Mouse (Mus musculus): ENCODE data around the gene Atl3. TPM values are rescaled to one million over a fixed set of nuclear protein-coding genes. Genes with fewer than 3 reads are reported as not detected.

The Atl3 gene
- polyA plus RNA-seq, 1 experiment from 2014 or later, result 7.6 TPM

DNA sequence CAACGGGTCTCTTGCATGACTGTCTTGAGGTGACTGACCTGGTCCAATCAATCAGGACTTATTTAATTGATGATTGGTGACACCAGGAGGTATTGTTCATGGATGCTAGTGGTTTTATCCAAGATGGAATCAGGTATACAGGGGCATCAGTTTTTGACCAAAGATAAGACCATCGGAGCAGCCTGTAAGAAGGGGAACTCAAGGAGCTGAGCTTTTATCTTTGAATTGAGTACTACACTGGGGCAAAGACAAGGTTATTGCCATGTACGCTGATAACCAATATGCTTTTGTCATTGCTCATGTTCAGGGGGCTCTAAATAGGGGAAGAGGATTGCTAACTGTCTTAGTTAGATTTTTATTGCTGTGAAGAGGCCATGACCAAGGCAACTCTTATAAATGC, 55.1 kb downstream of the Atl3 start:
- H3K4me3 ChIP-seq, result no peak overlapping the region
- H3K36me3 ChIP-seq, result no peaks in the 10 kb centered on the region
- H3K27me3 ChIP-seq, result no peaks in the 10 kb centered on the region
- no peak overlapping the region for H3K27ac ChIP-seq (replicated peaks)
- 91% methylated on average over 3 of the region's 3 CpGs for WGBS
- H3K4me1 ChIP-seq, result no peaks in the 10 kb centered on the region
- H3K9ac ChIP-seq (replicated peaks), result no peak overlapping the region
- ATAC-seq (ENCODE audit: low FRiP score, low read depth), result no peak
- no peaks in the 10 kb centered on the region for H3K9me3 ChIP-seq
- no peak overlapping the region for H3K4me2 ChIP-seq (replicated peaks)

- ATAC-seq (ENCODE audit: low FRiP score, low read depth), result no peak
- H3K27ac ChIP-seq (replicated peaks), result no peak overlapping the region
- 71% methylated on average over 4 of the region's 4 CpGs for WGBS
Observed at GRCm38 (mm10) chr19:7551550-7552300, 57.9 kb downstream of the Atl3 start.

DNA sequence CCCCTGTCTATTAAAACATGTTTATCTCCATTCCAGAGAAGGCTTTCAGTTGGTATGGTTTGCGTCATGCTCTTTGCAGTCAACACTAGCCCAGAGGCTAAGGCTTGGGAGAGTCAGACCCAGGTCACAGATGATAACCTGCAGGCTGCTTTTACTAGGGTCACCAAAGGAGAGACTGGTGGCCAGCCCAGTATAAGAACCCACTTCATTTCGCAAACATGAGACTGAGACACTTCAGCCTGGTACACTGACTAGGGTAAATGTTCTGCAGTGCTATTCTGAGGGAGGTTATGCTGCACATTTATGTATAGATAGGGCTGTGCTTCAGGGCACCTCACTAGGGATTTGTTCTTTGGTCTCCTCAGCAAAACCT, 58.4 kb downstream of the Atl3 start:
- Histone ChIP-seq H3K36me3 (no peaks in the 10 kb centered on the region), H3K9me3 (no peaks in the 10 kb centered on the region), H3K4me2 (replicated peaks) (no peak overlapping the region), H3K27ac (replicated peaks) (no peak overlapping the region), H3K27me3 (peaks cover 4% of the 10 kb centered on the region; the same call in 1 of the 2 replicates), H3K4me1 (peaks cover 3% of the 10 kb centered on the region), H3K4me3 (no peak overlapping the region), H3K9ac (replicated peaks) (no peak overlapping the region)
- ATAC-seq (ENCODE audit: low FRiP score, low read depth), result no peak
- 85% methylated on average over 2 of the region's 2 CpGs for WGBS

More at GRCm38 (mm10) chr19:7551550-7552300, 57.9 kb downstream of the Atl3 start:
- Histone ChIP-seq H3K27me3 (0 out of 2 replicates have a peak, but pooled peaks cover 2% of the 10 kb centered on the region), H3K9ac (replicated peaks) (no peak overlapping the region), H3K4me1 (no peaks in the 10 kb centered on the region), H3K4me2 (replicated peaks) (no peak overlapping the region), H3K4me3 (no peak overlapping the region), H3K36me3 (no peaks in the 10 kb centered on the region), H3K9me3 (no peaks in the 10 kb centered on the region)

DNA sequence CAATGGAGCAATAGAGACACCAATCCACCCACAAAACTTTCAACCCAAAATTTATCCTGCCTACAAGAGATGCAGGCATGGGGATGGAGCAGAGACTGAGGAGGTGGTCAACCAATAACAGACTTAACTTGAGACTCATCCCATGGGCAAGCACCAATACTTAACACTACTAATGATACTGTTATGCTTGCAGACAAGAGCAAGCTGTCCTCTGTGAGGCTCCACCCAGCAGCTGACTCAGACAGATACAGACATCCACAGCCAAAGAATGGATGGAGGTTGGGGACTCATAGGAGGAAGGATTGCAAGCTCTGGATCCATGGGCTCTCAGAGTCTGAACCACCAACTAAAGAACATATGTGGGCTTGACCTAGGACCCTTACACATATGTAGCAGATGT, 59.6 kb downstream of the Atl3 start:
- Histone ChIP-seq H3K4me1 (peaks cover 12% of the 10 kb centered on the region), H3K9me3 (no peaks in the 10 kb centered on the region), H3K36me3 (no peaks in the 10 kb centered on the region), H3K4me3 (no peak overlapping the region), H3K4me2 (replicated peaks) (no peak overlapping the region), H3K27me3 (peaks cover 16% of the 10 kb centered on the region), H3K9ac (replicated peaks) (no peak overlapping the region), H3K27ac (replicated peaks) (no peak overlapping the region)
- ATAC-seq (ENCODE audit: low FRiP score, low read depth), result no peak

DNA sequence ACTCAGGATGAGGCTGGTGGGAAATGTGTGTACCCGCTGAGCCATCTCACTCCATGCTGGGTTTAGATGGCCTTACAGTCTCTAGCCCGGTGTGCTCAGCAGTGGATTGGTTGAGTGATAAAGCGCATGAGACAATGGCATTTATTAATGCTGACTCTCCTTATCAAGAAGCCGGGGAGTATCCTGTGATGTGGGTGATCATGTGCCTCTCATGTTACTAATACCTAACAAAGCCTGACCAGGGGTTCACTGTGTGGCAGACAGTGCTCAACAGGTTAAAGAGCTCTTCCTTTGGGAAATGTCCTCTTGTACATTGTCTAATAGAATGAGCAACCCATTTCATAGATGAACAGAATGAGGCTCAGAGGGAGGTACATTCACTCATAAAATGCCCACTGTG, 61.0 kb downstream of the Atl3 start:
- peaks cover 25% of the 10 kb centered on the region for H3K27me3 ChIP-seq
- H3K4me2 ChIP-seq (replicated peaks), result no peak overlapping the region
- WGBS, result 73% methylated on average over 4 of the region's 4 CpGs
- H3K9me3 ChIP-seq, result no peaks in the 10 kb centered on the region
- no peak overlapping the region for H3K27ac ChIP-seq (replicated peaks)
- no peaks in the 10 kb centered on the region for H3K36me3 ChIP-seq
- peaks cover 12% of the 10 kb centered on the region for H3K4me1 ChIP-seq
- ATAC-seq (ENCODE audit: low FRiP score, low read depth), result no peak
- H3K9ac ChIP-seq (replicated peaks), result no peak overlapping the region
- no peak overlapping the region for H3K4me3 ChIP-seq

DNA sequence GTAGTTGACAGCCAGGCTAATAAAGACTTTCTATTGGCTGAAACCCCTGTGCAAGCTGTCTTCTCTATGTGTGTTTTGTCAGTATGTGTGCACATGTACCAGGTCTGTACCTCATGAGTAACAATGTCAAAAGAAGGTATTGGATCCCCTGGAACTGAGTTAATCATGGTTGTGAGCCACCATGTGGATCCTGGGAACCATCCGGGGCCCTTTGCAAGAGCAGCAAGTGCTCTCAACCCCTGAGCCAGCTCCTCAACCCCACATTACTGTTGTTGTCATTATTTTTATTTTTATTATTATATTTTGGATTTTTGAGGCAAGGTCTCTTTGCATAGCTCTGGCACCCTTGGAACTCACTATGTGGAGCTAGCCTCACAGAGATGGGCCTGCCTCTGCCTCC, 62.8 kb downstream of the Atl3 start:
- no peak overlapping the region for H3K9ac ChIP-seq (replicated peaks)
- H3K36me3 ChIP-seq, result no peaks in the 10 kb centered on the region
- no peaks in the 10 kb centered on the region for H3K9me3 ChIP-seq
- 96% methylated on average over 1 of the region's 1 CpGs for WGBS
- no peak overlapping the region for H3K4me2 ChIP-seq (replicated peaks)
- no peak overlapping the region for H3K27ac ChIP-seq (replicated peaks)
- peaks cover 12% of the 10 kb centered on the region for H3K4me1 ChIP-seq
- H3K4me3 ChIP-seq, result no peak overlapping the region
- peaks cover 25% of the 10 kb centered on the region for H3K27me3 ChIP-seq
- no peak for ATAC-seq (ENCODE audit: low FRiP score, low read depth)

DNA sequence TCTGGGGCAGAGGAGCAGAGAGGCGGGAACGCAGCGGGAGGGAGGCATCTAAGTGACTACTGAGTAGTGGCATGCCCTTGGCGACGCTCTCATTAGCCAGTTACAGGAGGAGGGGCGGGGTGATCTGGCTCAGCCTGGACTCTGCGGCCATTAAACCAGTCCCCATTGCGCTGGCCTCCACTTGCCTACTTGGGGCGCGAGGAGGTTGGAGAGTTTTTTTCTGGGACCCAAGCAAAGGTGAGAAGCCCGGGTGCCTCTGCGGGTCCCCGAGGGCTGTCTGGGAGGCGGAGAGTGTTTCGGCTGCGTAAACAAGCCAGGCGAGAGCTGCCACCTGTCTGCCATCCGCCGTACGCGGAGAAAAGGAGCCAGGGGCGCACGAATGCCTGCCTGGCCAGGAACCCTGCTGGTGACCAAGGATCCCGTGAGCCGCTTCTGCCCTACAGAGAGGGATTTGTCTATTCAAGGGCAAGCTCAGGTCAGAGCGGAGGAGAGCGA, 63.5 kb downstream of the Atl3 start, which contains the start of gene Pla2g16:
Gene Pla2g16, plus strand, starts transcription at position 132 of the 495 bp plus-strand sequence.
- Histone ChIP-seq H3K4me3 (peak within 1 kb of the TSS; percentile 41), H3K9ac (replicated peaks) (no peak within 1 kb of the TSS; the same call in 1 of the 2 replicates), H3K27ac (replicated peaks) (no peak within 1 kb of the TSS), H3K27me3 (peaks cover 25% of the 10 kb centered on the region), H3K4me2 (replicated peaks) (peak within 1 kb of the TSS; percentile 71), H3K9me3 (no peaks in the 10 kb centered on the region), H3K36me3 (no peaks in the 10 kb centered on the region), H3K4me1 (peaks cover 12% of the 10 kb centered on the region)
- under 1% methylated on average over 27 of the region's 27 CpGs for WGBS
- peak; percentile 82 for ATAC-seq (ENCODE audit: low FRiP score, low read depth)

DNA sequence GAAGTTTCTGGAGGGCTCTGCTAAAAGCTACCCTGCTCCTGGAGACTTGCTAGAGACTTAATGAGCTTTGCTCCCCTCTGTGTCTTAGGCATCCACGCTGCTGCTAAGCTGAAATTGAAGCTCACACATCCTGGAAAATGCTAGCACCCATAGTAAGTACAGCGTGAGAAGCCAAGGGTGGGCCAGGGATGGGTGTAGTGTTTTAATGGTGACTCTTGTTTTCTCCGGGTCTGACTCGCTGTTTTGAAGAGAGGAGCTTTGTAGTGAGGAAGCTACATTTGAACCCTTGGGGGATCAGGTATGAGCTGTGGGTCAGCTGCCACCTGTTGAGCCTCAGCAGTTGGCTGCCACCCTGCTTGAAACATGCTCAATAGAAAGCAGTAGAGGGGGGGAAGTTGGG, 64.0 kb downstream of the Atl3 start:
- Histone ChIP-seq H3K9ac (replicated peaks) (no peak overlapping the region), H3K4me3 (peak overlapping the region; percentile 41), H3K9me3 (no peaks in the 10 kb centered on the region), H3K4me1 (peaks cover 12% of the 10 kb centered on the region), H3K36me3 (no peaks in the 10 kb centered on the region), H3K4me2 (replicated peaks) (peak overlapping the region; percentile 71), H3K27me3 (peaks cover 25% of the 10 kb centered on the region), H3K27ac (replicated peaks) (no peak overlapping the region)
- WGBS, result 8% methylated on average over 4 of the region's 4 CpGs
- no peak for ATAC-seq (ENCODE audit: low FRiP score, low read depth)

- WGBS, result 83% methylated on average over 4 of the region's 4 CpGs
- H3K36me3 ChIP-seq, result no peaks in the 10 kb centered on the region
- no peaks in the 10 kb centered on the region for H3K9me3 ChIP-seq
- no peak for ATAC-seq (ENCODE audit: low FRiP score, low read depth)
- H3K9ac ChIP-seq (replicated peaks), result no peak overlapping the region
- H3K4me3 ChIP-seq, result no peak overlapping the region
- H3K4me2 ChIP-seq (replicated peaks), result no peak overlapping the region
- peaks cover 12% of the 10 kb centered on the region for H3K4me1 ChIP-seq
- peaks cover 25% of the 10 kb centered on the region for H3K27me3 ChIP-seq
- H3K27ac ChIP-seq (replicated peaks), result no peak overlapping the region
Observed at GRCm38 (mm10) chr19:7558675-7559074, 64.8 kb downstream of the Atl3 start.

- no peaks in the 10 kb centered on the region for H3K36me3 ChIP-seq
- no peak for ATAC-seq (ENCODE audit: low FRiP score, low read depth)
- H3K27ac ChIP-seq (replicated peaks), result no peak overlapping the region
- H3K4me3 ChIP-seq, result no peak overlapping the region
- H3K9me3 ChIP-seq, result no peaks in the 10 kb centered on the region
- H3K4me1 ChIP-seq, result peaks cover 12% of the 10 kb centered on the region
- WGBS, result 84% methylated on average over 4 of the region's 4 CpGs
- H3K9ac ChIP-seq (replicated peaks), result no peak overlapping the region
- no peak overlapping the region for H3K4me2 ChIP-seq (replicated peaks)
- peaks cover 25% of the 10 kb centered on the region for H3K27me3 ChIP-seq
Observed at GRCm38 (mm10) chr19:7559986-7560385, 66.1 kb downstream of the Atl3 start.

DNA sequence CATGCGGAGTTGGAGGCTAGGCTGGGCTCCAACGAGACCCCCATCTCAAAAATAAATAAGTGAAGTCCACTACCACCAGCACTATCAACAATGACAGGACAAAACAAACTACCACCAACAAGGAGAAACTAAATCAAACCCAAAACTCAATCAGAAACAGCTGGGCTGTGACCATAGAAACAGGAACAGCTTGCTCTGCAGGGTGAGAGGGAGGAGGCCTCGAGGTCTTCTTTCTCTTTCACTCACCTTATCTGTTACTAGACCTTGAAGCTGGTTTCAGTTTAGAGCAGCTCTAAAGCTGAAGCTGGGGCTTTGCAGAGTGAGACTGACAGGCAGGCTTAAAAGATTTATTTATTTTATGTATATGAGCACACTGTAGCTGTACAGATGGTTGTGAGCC, 67.6 kb downstream of the Atl3 start:
- Histone ChIP-seq H3K27me3 (peaks cover 25% of the 10 kb centered on the region), H3K4me3 (no peak overlapping the region), H3K9ac (replicated peaks) (no peak overlapping the region), H3K4me1 (peaks cover 12% of the 10 kb centered on the region), H3K4me2 (replicated peaks) (no peak overlapping the region), H3K9me3 (no peaks in the 10 kb centered on the region), H3K36me3 (no peaks in the 10 kb centered on the region), H3K27ac (replicated peaks) (no peak overlapping the region)
- WGBS, result 65% methylated on average over 3 of the region's 3 CpGs
- no peak for ATAC-seq (ENCODE audit: low FRiP score, low read depth)

DNA sequence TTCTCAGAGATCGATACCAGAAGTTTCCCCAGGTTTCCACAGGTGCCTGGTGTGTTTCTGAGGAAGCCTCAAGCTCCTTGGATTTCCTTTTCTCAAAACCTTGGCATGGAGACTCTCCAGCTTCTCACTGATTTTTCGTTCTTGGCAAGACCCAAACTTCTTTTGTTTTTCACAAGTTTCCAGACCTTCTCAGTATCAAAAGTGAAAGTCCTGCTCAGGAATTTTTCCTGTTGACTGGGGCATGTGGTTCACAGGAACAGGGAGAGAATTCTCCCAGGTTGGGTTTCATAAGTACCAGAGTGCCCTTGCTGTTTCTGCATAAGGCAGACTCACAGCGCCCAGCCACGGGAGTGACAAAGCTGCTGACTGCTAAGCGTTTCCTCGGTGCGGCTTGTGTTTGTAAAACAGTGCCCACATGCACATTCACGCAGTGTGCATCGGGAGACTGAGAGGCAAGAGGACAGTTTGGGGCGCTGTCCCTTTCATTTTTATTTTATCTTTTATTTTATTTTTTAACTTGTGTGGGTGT, 68.8 kb downstream of the Atl3 start:
- H3K4me3 ChIP-seq, result no peak overlapping the region
- no peak for ATAC-seq (ENCODE audit: low FRiP score, low read depth)
- H3K4me1 ChIP-seq, result peaks cover 5% of the 10 kb centered on the region

More for the DNA sequence above, 68.8 kb downstream of the Atl3 start:
- Histone ChIP-seq H3K27ac (replicated peaks) (no peak overlapping the region), H3K9me3 (no peaks in the 10 kb centered on the region), H3K9ac (replicated peaks) (no peak overlapping the region), H3K27me3 (peaks cover 17% of the 10 kb centered on the region), H3K36me3 (no peaks in the 10 kb centered on the region), H3K4me2 (replicated peaks) (no peak overlapping the region)
- WGBS, result 83% methylated on average over 10 of the region's 10 CpGs

Data from midbrain, embryonic 12.5 days (tissue).